In genomic region chr10:79969124-79969568, GRCm38 (mm10) we compare ENCODE assay signal across 18 mouse cellular contexts. TPM values are rescaled to one million over a fixed set of nuclear protein-coding genes. Genes with fewer than 3 reads are reported as not detected.
A peak's percentile ranks its signal among the peaks of the same experiment; 100 is the strongest.
DNase-seq lines count a peak whose midpoint lies in the region; ATAC-seq and TF ChIP-seq lines count a peak whose summit lies in the region.
"Had no signal": no experiment of that assay in that cellular context is flagged by ENCODE, and none has a peak within 500 bp of the region (broad histone marks: within the 10 kb centered on the region; RNA-seq: fewer than 3 reads in every experiment).

No protein-coding gene starts in this region.

- intact Hi-C loops in heart, postnatal 10 days (cut with DNase I): no loop called here

- H3K4me2 ChIP-seq in limb, embryonic 14.5 days (replicated peaks; ENCODE audit: low read depth, low read length, severe bottlenecking): no peak overlapping the region
- H3K4me2 ChIP-seq: heart, embryonic 11.5 days; liver, embryonic 15.5 days; midbrain, embryonic 11.5 days had no signal

- peaks cover 46% of the 10 kb centered on the region for H3K36me3 ChIP-seq in limb, embryonic 14.5 days (ENCODE audit: control insufficient read depth, insufficient read depth, low read length)
- H3K36me3 ChIP-seq in limb, embryonic 10.5 days: peaks cover 54% of the 10 kb centered on the region

- peak; percentile 37 to 39 for DNase-seq in heart, postnatal 10 days
- DNase-seq in heart, adult 9 months (ENCODE audit: low spot score in 2 of 2): no peak
- no peak for DNase-seq in limb, embryonic 14.5 days (ENCODE audit: low spot score)
- DNase-seq in limb, embryonic 10.5 days (ENCODE audit: low spot score): no peak
- DNase-seq in R1 (ENCODE audit: low read depth, low spot score): peak; percentile 60
- DNase-seq in kidney, postnatal 25 days: peak; percentile 76 to 81
- no peak for DNase-seq in c-Kit-positive CD71-positive TER-119-positive erythroid progenitor cells, embryonic 14.5 days (ENCODE audit: low spot score)
- DNase-seq: adrenal gland, postnatal 25 days; B cell, adult 2 months; cerebellum, postnatal 36 days; gastrocnemius, postnatal 36 days; heart, postnatal 36 days; layer of hippocampus, adult 9-11 months; lung, postnatal 36 days had no signal

- no peaks in the 10 kb centered on the region for H3K4me1 ChIP-seq in limb, embryonic 14.5 days (ENCODE audit: control insufficient read depth, insufficient read depth, low read length)
- peaks cover 21% of the 10 kb centered on the region for H3K4me1 ChIP-seq in limb, embryonic 10.5 days

- H3K9ac ChIP-seq in limb, embryonic 14.5 days (ENCODE audit: low read depth, low read length, severe bottlenecking): no peak overlapping the region
- H3K9ac ChIP-seq: liver, embryonic 15.5 days had no signal

- no peaks in the 10 kb centered on the region for H3K27me3 ChIP-seq in limb, embryonic 14.5 days (ENCODE audit: control insufficient read depth, insufficient read depth, low read length)
- H3K27me3 ChIP-seq in limb, embryonic 10.5 days (ENCODE audit: low read depth, poor library complexity, severe bottlenecking): peaks cover 58% of the 10 kb centered on the region

- no peaks in the 10 kb centered on the region for H3K9me3 ChIP-seq in limb, embryonic 14.5 days (ENCODE audit: control insufficient read depth, low read length)
- no peaks in the 10 kb centered on the region for H3K9me3 ChIP-seq in limb, embryonic 10.5 days (replicated peaks)
- H3K9me3 ChIP-seq: liver, embryonic 15.5 days had no signal

- no peak for ATAC-seq in limb, embryonic 14.5 days (ENCODE audit: low FRiP score, low read depth)
- no peak for ATAC-seq in monocyte, adult 5-6 weeks (replicated peaks; ENCODE audit: insufficient number of reproducible peaks, low FRiP score, low TSS enrichment, poor library complexity, severe bottlenecking)

- 13% methylated on average over 3 of the region's 3 CpGs for WGBS in limb, embryonic 14.5 days
- WGBS in limb, embryonic 10.5 days: 19% methylated on average over 3 of the region's 3 CpGs

- TF ChIP-seq POLR2A in limb, embryonic 14.5 days (IDR thresholded peaks at IDR 0.05; ENCODE audit: borderline replicate concordance, extremely low read depth, insufficient read depth, insufficient read length): 0 out of 2 replicates have a peak, but pooled peaks have one; percentile 13

- H3K27ac ChIP-seq in limb, embryonic 14.5 days (replicated peaks; ENCODE audit: low read depth, low read length): no peak overlapping the region
- no peak overlapping the region for H3K27ac ChIP-seq in limb, embryonic 10.5 days
- H3K27ac ChIP-seq: liver, embryonic 15.5 days had no signal

- H3K4me3 ChIP-seq in limb, embryonic 14.5 days (replicated peaks; ENCODE audit: low read length): no peak overlapping the region
- H3K4me3 ChIP-seq in limb, embryonic 10.5 days: no peak overlapping the region
- H3K4me3 ChIP-seq: liver, embryonic 15.5 days had no signal

RNA-seq across cellular contexts. Expression of gene Grin3b, which starts 1.4 kb away (rescaled TPM):
- total RNA-seq in heart, postnatal 10 days (2021): not detected
- 0.72 and 0.76 TPM in 2 replicates for polyA plus RNA-seq in limb, embryonic 14.5 days (2012; rRNA removed)
- polyA plus RNA-seq in limb, embryonic 14.5 days (2014; fragmentation: Nextera tagmentation; extraction: Ambion mirVana): 0.23 and 0.55 TPM in 2 replicates
- 0.28 and 0.40 TPM in 2 replicates for polyA plus RNA-seq in limb, embryonic 10.5 days (2016; fragmentation: Nextera tagmentation; extraction: Ambion mirVana)
- not detected in 3 replicates for total RNA-seq in monocyte, adult 5-6 weeks (2017)

RNA-seq across cellular contexts. Expression of gene Wdr18, which starts 9.2 kb away (rescaled TPM):
- 10 to 100 TPM; 22.7 to 23.4 TPM for total RNA-seq in heart, postnatal 10 days (2021)
- polyA plus RNA-seq in limb, embryonic 14.5 days (2012; rRNA removed): 58.7 and 78.5 TPM in 2 replicates
- 99.8 and 106 TPM in 2 replicates for polyA plus RNA-seq in limb, embryonic 14.5 days (2014; fragmentation: Nextera tagmentation; extraction: Ambion mirVana)
- 174 and 201 TPM in 2 replicates for polyA plus RNA-seq in limb, embryonic 10.5 days (2016; fragmentation: Nextera tagmentation; extraction: Ambion mirVana)
- total RNA-seq in monocyte, adult 5-6 weeks (2017): 7.8 to 14.2 TPM (median 8.8 TPM) in 3 replicates

RNA-seq across cellular contexts. Expression of gene Tmem259, which starts 15.0 kb away (rescaled TPM):
- 100 to 1,000 TPM; 126 to 132 TPM for total RNA-seq in heart, postnatal 10 days (2021)
- polyA plus RNA-seq in limb, embryonic 14.5 days (2012; rRNA removed): 260 and 379 TPM in 2 replicates
- 24.5 and 25.2 TPM in 2 replicates for polyA plus RNA-seq in limb, embryonic 14.5 days (2014; fragmentation: Nextera tagmentation; extraction: Ambion mirVana)
- 14.9 and 16.4 TPM in 2 replicates for polyA plus RNA-seq in limb, embryonic 10.5 days (2016; fragmentation: Nextera tagmentation; extraction: Ambion mirVana)
- 49.0 to 80.6 TPM (median 59.1 TPM) in 3 replicates for total RNA-seq in monocyte, adult 5-6 weeks (2017)

RNA-seq across cellular contexts. Expression of gene Cnn2, which starts 19.2 kb away (rescaled TPM):
- total RNA-seq in heart, postnatal 10 days (2021): 10 to 100 TPM; 60.3 to 65.6 TPM
- 133 and 173 TPM in 2 replicates for polyA plus RNA-seq in limb, embryonic 14.5 days (2012; rRNA removed)
- polyA plus RNA-seq in limb, embryonic 14.5 days (2014; fragmentation: Nextera tagmentation; extraction: Ambion mirVana): 273 and 290 TPM in 2 replicates
- 261 and 301 TPM in 2 replicates for polyA plus RNA-seq in limb, embryonic 10.5 days (2016; fragmentation: Nextera tagmentation; extraction: Ambion mirVana)
- 210 to 295 TPM (median 228 TPM) in 3 replicates for total RNA-seq in monocyte, adult 5-6 weeks (2017)

RNA-seq across cellular contexts. Expression of gene Abca7, which starts 27.1 kb away (rescaled TPM):
- 1 to 10 TPM; 7.8 to 8.2 TPM for total RNA-seq in heart, postnatal 10 days (2021)
- 6.2 and 8.0 TPM in 2 replicates for polyA plus RNA-seq in limb, embryonic 14.5 days (2012; rRNA removed)
- 2.2 and 2.4 TPM in 2 replicates for polyA plus RNA-seq in limb, embryonic 14.5 days (2014; fragmentation: Nextera tagmentation; extraction: Ambion mirVana)
- polyA plus RNA-seq in limb, embryonic 10.5 days (2016; fragmentation: Nextera tagmentation; extraction: Ambion mirVana): 2.0 and 2.3 TPM in 2 replicates
- 33.6 to 53.0 TPM (median 45.9 TPM) in 3 replicates for total RNA-seq in monocyte, adult 5-6 weeks (2017)

Comparison
In these comparisons a context has a peak if more than half of its experiments do, and no peak if none do; other contexts are left out.
1. DNase-seq: peak in heart, postnatal 10 days (2 of 2), R1 (single experiment) and kidney, postnatal 25 days (2 of 2); none in heart, adult 9 months (0 of 2), limb, embryonic 14.5 days (single experiment), limb, embryonic 10.5 days (single experiment) and c-Kit-positive CD71-positive TER-119-positive erythroid progenitor cells, embryonic 14.5 days (single experiment).